Comparison of ENCODE assay signal across 29 mouse cellular contexts in the genomic region with DNA sequence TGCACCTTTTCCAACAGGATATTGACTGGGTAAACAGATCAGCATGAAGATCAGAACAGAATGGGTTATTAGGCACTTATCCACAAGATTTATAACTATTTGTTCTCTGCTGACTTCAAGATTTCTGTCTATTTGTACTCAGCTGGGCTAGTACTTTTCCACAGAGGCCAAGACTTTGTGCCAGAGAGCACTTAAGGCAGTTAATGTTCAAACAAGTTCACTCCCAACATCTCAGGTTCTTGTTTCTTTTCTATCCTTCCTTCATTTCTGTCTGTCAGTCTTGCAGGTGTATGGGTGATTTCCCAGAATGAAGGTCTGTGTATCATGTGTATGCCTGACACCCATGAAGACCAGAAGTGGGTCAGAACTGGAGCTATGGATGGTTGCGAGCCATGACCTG. TPM values are rescaled to one million over a fixed set of nuclear protein-coding genes. Genes with fewer than 3 reads are reported as not detected.
DNase-seq lines count a peak whose midpoint lies in the region; ATAC-seq and TF ChIP-seq lines count a peak whose summit lies in the region.
"Had no signal": no experiment of that assay in that cellular context is flagged by ENCODE, and none has a peak within 500 bp of the region (broad histone marks: within the 10 kb centered on the region; RNA-seq: fewer than 3 reads in every experiment).

No protein-coding gene starts in this region.

- TF ChIP-seq POLR2A in kidney, adult 2 months (IDR thresholded peaks at IDR 0.05; ENCODE audit: low read depth, low read length): no peak

- WGBS in kidney, adult 2 months: 60% methylated on average over 1 of the region's 1 CpGs
- WGBS in lung, postnatal 0 days: 49% methylated on average over 1 of the region's 1 CpGs

- H3K9me3 ChIP-seq in lung, postnatal 0 days (ENCODE audit: low read length): no peaks in the 10 kb centered on the region
- H3K9me3 ChIP-seq: embryonic facial prominence, embryonic 10.5 days; embryonic facial prominence, embryonic 13.5 days; forebrain, embryonic 12.5 days; heart, embryonic 10.5 days; heart, embryonic 13.5 days had no signal

- no peak overlapping the region for H3K9ac ChIP-seq in lung, postnatal 0 days (replicated peaks; ENCODE audit: low read depth)
- H3K9ac ChIP-seq: embryonic facial prominence, embryonic 13.5 days; forebrain, embryonic 12.5 days; heart, embryonic 13.5 days had no signal

- H3K27ac ChIP-seq in kidney, adult 2 months (ENCODE audit: insufficient read depth, low read depth, low read length): peak overlapping the region; percentile 97
- H3K27ac ChIP-seq in lung, postnatal 0 days (ENCODE audit: low read length): no peak overlapping the region
- H3K27ac ChIP-seq: embryonic facial prominence, embryonic 10.5 days; embryonic facial prominence, embryonic 13.5 days; forebrain, embryonic 12.5 days; heart, adult 2 months; heart, embryonic 10.5 days; heart, embryonic 13.5 days had no signal

- peak overlapping the region; percentile 77 for H3K4me3 ChIP-seq in kidney, adult 2 months (ENCODE audit: insufficient read depth, low read depth, low read length)
- no peak overlapping the region for H3K4me3 ChIP-seq in lung, postnatal 0 days (ENCODE audit: low read depth, low read length)
- H3K4me3 ChIP-seq: embryonic facial prominence, embryonic 10.5 days; embryonic facial prominence, embryonic 13.5 days; erythroblast, embryonic 14.5 days; forebrain, embryonic 12.5 days; heart, adult 2 months; heart, embryonic 10.5 days; heart, embryonic 13.5 days had no signal

- intact Hi-C loops in left cerebral cortex, postnatal 4 days (cut with DNase I): no loop called here

- no peak overlapping the region for H3K4me2 ChIP-seq in lung, postnatal 0 days (replicated peaks; ENCODE audit: low read depth, low read length)
- H3K4me2 ChIP-seq: embryonic facial prominence, embryonic 13.5 days; forebrain, embryonic 12.5 days; heart, embryonic 13.5 days had no signal

- no peaks in the 10 kb centered on the region; the same call in 1 of the 2 replicates for H3K4me1 ChIP-seq in kidney, adult 2 months (ENCODE audit: control insufficient read depth, insufficient read depth, low read length)
- no peaks in the 10 kb centered on the region for H3K4me1 ChIP-seq in lung, postnatal 0 days (ENCODE audit: insufficient read depth, low read depth, low read length)
- H3K4me1 ChIP-seq: embryonic facial prominence, embryonic 10.5 days; embryonic facial prominence, embryonic 13.5 days; forebrain, embryonic 12.5 days; heart, embryonic 10.5 days; heart, embryonic 13.5 days had no signal

- TF ChIP-seq CTCF in kidney, adult 2 months (conservative IDR thresholded peaks at IDR 0.05; ENCODE audit: insufficient read depth, insufficient read length, low read depth, low read length): no peak
- TF ChIP-seq CTCF in lung, postnatal 0 days (IDR thresholded peaks at IDR 0.05): no peak

- TF ChIP-seq EP300 in lung, postnatal 0 days (IDR thresholded peaks at IDR 0.05): no peak

- no peaks in the 10 kb centered on the region for H3K36me3 ChIP-seq in kidney, adult 2 months (ENCODE audit: control insufficient read depth, insufficient read depth, low read length)
- no peaks in the 10 kb centered on the region for H3K36me3 ChIP-seq in lung, postnatal 0 days (ENCODE audit: insufficient read depth, low read length)
- H3K36me3 ChIP-seq: embryonic facial prominence, embryonic 10.5 days; embryonic facial prominence, embryonic 13.5 days; forebrain, embryonic 12.5 days; heart, embryonic 10.5 days; heart, embryonic 13.5 days had no signal

- H3K27me3 ChIP-seq in kidney, adult 2 months (replicated peaks; ENCODE audit: control insufficient read depth, insufficient read depth, low read length): no peaks in the 10 kb centered on the region
- no peaks in the 10 kb centered on the region for H3K27me3 ChIP-seq in lung, postnatal 0 days (replicated peaks; ENCODE audit: insufficient read depth, low read length)
- H3K27me3 ChIP-seq: embryonic facial prominence, embryonic 13.5 days; forebrain, embryonic 12.5 days; heart, embryonic 13.5 days had no signal

- no peak for ATAC-seq in lung, postnatal 0 days
- ATAC-seq: CD4-positive, CD25-positive, alpha-beta regulatory T cell, adult 4 months; forebrain, embryonic 16.5 days had no signal

- DNase-seq in kidney, adult 2 months: peak; percentile 77
- DNase-seq in kidney, postnatal 4 days: no peak
- DNase-seq in lung, adult 18-20 months: peak; percentile 20 to 47
- DNase-seq in lung, postnatal 10 days: no peak
- DNase-seq in lung, postnatal 36 days: peak; percentile 44
- DNase-seq in lung, postnatal 0 days (ENCODE audit: low spot score): no peak
- peak; percentile 22 for DNase-seq in yolk sac, embryonic 10.5 days (ENCODE audit: low spot score)
- DNase-seq in left cerebral cortex, postnatal 4 days: no peak
- DNase-seq: adrenal gland, adult 2 months; adrenal gland, postnatal 14 days; cerebellum, adult 11 months; cerebellum, adult 2 months; cerebellum, postnatal 10 days; cerebellum, postnatal 36 days; embryo, embryonic 11 days; gastrocnemius, postnatal 10 days; gastrocnemius, postnatal 36 days; heart, adult 2 months; heart, postnatal 14 days; heart, postnatal 4 days had no signal

RNA-seq across cellular contexts. Expression of gene Slc6a15, which starts 33.3 kb away (rescaled TPM):
- polyA plus RNA-seq in kidney, adult 2 months (2012; rRNA removed): 8.4 and 9.5 TPM in 2 replicates
- polyA plus RNA-seq in lung, postnatal 0 days (2015; fragmentation: Nextera tagmentation; extraction: Ambion mirVana): 0.43 and 0.60 TPM in 2 replicates
- total RNA-seq in left cerebral cortex, postnatal 4 days (2021): 100 to 1,000 TPM; 142 to 157 TPM
- total RNA-seq: MEL had no signal
- polyA plus RNA-seq: CD4-positive, CD25-positive, alpha-beta regulatory T cell, adult 4 months; erythroblast, embryonic 14.5 days had no signal

Comparison
In these comparisons a context has a peak if more than half of its experiments do, and no peak if none do; other contexts are left out.
1. DNase-seq: peak in kidney, adult 2 months (single experiment), lung, adult 18-20 months (2 of 2), lung, postnatal 36 days (single experiment) and yolk sac, embryonic 10.5 days (single experiment); none in kidney, postnatal 4 days (0 of 2), lung, postnatal 10 days (single experiment), lung, postnatal 0 days (single experiment) and left cerebral cortex, postnatal 4 days (single experiment).